Mouse (Mus musculus) CH12.LX (cell line): ENCODE measurements around the gene Ano1.

ENCODE experiments used
- CHD2 ChIP-seq: IDR thresholded peaks from 2 replicates; pipeline ENCODE4 v1.6.1; 2011; ENCODE audit warnings: low read length, improper control_type of control experiment
- CTCF ChIP-seq, 2 experiments: IDR thresholded peaks in 1 of 2; conservative IDR thresholded peaks in 1 of 2; 2 replicates each; pipeline ENCODE4 v1.5.1; 2011 to 2012; ENCODE audit warnings: low read depth in 2 of 2, low read length in 2 of 2, improper control_type of control experiment in 1 of 2, inconsistent platforms in 1 of 2, mild to moderate bottlenecking in 1 of 2, moderate library complexity in 1 of 2
- GABPA ChIP-seq: IDR thresholded peaks from 2 replicates; pipeline ENCODE4 v1.6.1; 2012; ENCODE audit warnings: low read depth, low read length, improper control_type of control experiment, inconsistent platforms; ENCODE audit not compliant: insufficient replicate concordance
- HCFC1 ChIP-seq: IDR thresholded peaks from 2 replicates; pipeline ENCODE4 v1.6.1; 2012; ENCODE audit warnings: low read depth, mild to moderate bottlenecking, inconsistent platforms, low read length, improper control_type of control experiment
- JUND ChIP-seq: conservative IDR thresholded peaks from 2 replicates; pipeline ENCODE4 v1.6.1; 2011; ENCODE audit warnings: low read depth, low read length, improper control_type of control experiment
- MAFK ChIP-seq: IDR thresholded peaks from 2 replicates; pipeline ENCODE4 v1.6.1; 2011; ENCODE audit warnings: low read length, improper control_type of control experiment; ENCODE audit not compliant: insufficient replicate concordance
- MAX ChIP-seq: IDR thresholded peaks from 2 replicates; pipeline ENCODE4 v1.6.1; 2011; ENCODE audit warnings: low read length, improper control_type of control experiment
- MXI1 ChIP-seq: IDR thresholded peaks from 2 replicates; pipeline ENCODE4 v1.6.1; 2011; ENCODE audit warnings: mild to moderate bottlenecking, low read depth, low read length, improper control_type of control experiment
- MYC ChIP-seq: IDR thresholded peaks from 2 replicates; pipeline ENCODE4 v1.6.1; 2011; ENCODE audit warnings: low read depth, mild to moderate bottlenecking, improper control_type of control experiment, low read length
- NRF1 ChIP-seq: IDR thresholded peaks from 2 replicates; pipeline ENCODE4 v1.6.1; 2014; ENCODE audit warnings: low read depth, mild to moderate bottlenecking, inconsistent platforms, low read length, improper control_type of control experiment, moderate library complexity
- PAX5 ChIP-seq: IDR thresholded peaks from 2 replicates; pipeline ENCODE4 v1.6.1; 2012; ENCODE audit warnings: low read length, inconsistent platforms, mixed read lengths
- POLR2A ChIP-seq: IDR thresholded peaks from 2 replicates; pipeline ENCODE4 v1.6.1; 2011; ENCODE audit warnings: low read depth, mild to moderate bottlenecking, improper control_type of control experiment, low read length
- POLR2AphosphoS2 ChIP-seq: IDR thresholded peaks from 2 replicates; pipeline ENCODE4 v1.6.1; 2011; ENCODE audit warnings: low read depth, low read length, improper control_type of control experiment

DNA sequence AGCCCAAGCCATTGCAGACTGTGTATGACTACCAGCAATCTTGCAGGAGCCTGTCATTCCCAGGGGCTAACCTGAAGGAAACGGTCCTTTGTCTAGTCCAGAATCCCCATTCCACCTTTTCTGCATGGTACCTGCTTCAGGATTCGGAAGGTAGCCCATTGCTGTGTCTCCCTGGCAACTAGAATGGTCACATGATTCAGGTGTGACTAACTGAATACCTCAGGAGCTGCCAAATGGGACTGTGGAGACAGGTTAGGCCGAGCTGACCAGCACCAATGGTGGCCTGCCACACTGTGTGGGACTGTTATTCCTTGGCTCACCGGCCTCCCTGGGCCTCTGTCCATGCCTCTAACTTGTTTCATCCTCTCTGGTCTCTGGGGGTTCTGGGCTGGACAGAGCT, 5.3 kb downstream of the Ano1 start:
- TF ChIP-seq NRF1 (no peak), JUND (no peak), POLR2A (no peak), MAX (no peak), CHD2 (no peak), MYC (no peak), PAX5 (no peak), CTCF (conservative IDR thresholded peaks at IDR 0.05 in 1 of 2, IDR thresholded peaks at IDR 0.05 in 1 of 2; ENCODE audit: low read depth in 2 of 2, low read length in 2 of 2) (no peak), POLR2AphosphoS2 (no peak), HCFC1 (no peak), MAFK (no peak), MXI1 (no peak), GABPA (no peak)
